Mouse (Mus musculus): ENCODE results near the gene Tbx20. TPM values are rescaled to one million over a fixed set of nuclear protein-coding genes. Genes with fewer than 3 reads are reported as not detected.

The Tbx20 gene
- polyA plus RNA-seq, 1 experiment from 2014 or later, result 111 TPM

DNA sequence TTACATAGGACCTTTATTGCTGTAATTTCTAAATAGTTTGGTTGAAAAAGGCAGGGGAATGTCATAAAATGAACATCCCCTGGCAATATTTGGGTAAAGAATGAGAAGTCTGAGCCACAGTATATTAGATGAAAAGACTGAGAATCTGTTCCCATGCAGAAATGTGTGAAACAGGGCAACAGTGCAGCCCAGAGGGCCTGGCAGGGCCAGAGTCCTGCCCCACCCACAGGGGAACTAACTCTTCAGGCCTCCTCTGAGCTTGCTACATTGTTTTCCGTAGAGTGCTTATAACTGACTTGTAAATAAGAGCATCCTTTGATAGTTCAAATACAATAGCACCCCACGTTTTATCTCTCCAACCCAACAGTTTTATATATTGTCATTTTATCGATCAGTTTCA, 7.0 kb downstream of the Tbx20 start:
- Histone ChIP-seq H3K4me1 (replicated peaks) (peaks cover 21% of the 10 kb centered on the region), H3K9me3 (replicated peaks) (no peaks in the 10 kb centered on the region), H3K9ac (peak overlapping the region; percentile 78), H3K36me3 (peaks cover 67% of the 10 kb centered on the region), H3K27ac (ENCODE audit: poor library complexity, severe bottlenecking) (peak overlapping the region; percentile 83), H3K4me3 (peak overlapping the region; percentile 45), H3K4me2 (peak overlapping the region; percentile 70), H3K27me3 (replicated peaks) (no peaks in the 10 kb centered on the region)
- ATAC-seq (ENCODE audit: insufficient number of reproducible peaks, low FRiP score), result no peak
- 42% methylated on average over 3 of the region's 3 CpGs for WGBS

GRCm38 (mm10) chr9:24765572-24765971, 8.5 kb downstream of the Tbx20 start:
- WGBS, result 50% methylated on average over 4 of the region's 4 CpGs
- H3K36me3 ChIP-seq, result peaks cover 67% of the 10 kb centered on the region
- ATAC-seq (ENCODE audit: insufficient number of reproducible peaks, low FRiP score), result no peak
- H3K27ac ChIP-seq (ENCODE audit: poor library complexity, severe bottlenecking), result peak overlapping the region; percentile 87
- H3K4me2 ChIP-seq, result peak overlapping the region; percentile 47
- peaks cover 28% of the 10 kb centered on the region for H3K4me1 ChIP-seq (replicated peaks)
- H3K9ac ChIP-seq, result peak overlapping the region; percentile 72
- no peaks in the 10 kb centered on the region for H3K9me3 ChIP-seq (replicated peaks)
- H3K4me3 ChIP-seq, result peak overlapping the region; percentile 26
- no peaks in the 10 kb centered on the region for H3K27me3 ChIP-seq (replicated peaks)

DNA sequence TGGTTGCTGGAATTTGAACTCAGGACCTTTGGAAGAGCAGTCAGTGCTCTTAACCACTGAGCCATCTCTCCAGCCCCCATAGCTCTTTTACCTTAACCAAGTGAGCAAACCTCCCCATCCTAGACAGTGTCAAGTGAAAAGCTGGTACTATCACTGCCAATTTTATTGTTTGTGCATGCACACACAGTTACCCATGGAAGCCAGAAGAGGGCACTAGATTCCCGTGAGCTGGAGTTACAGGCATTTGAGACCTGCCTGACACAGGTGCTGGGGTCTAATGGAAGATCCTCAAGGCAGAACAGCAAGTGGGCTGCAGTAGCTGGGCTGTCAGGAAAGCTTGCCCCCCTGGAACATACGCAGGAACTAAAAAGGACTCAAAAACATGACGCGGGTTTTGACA, 13.6 kb downstream of the Tbx20 start:
- no peaks in the 10 kb centered on the region for H3K27me3 ChIP-seq (replicated peaks)
- H3K4me3 ChIP-seq, result no peak overlapping the region
- peak overlapping the region; percentile 34 for H3K4me2 ChIP-seq
- H3K9ac ChIP-seq, result no peak overlapping the region
- no peaks in the 10 kb centered on the region for H3K9me3 ChIP-seq (replicated peaks)
- peaks cover 23% of the 10 kb centered on the region for H3K4me1 ChIP-seq (replicated peaks)
- WGBS, result 53% methylated on average over 4 of the region's 4 CpGs
- no peak for ATAC-seq (ENCODE audit: insufficient number of reproducible peaks, low FRiP score)
- H3K27ac ChIP-seq (ENCODE audit: poor library complexity, severe bottlenecking), result 0 out of 2 replicates have a peak overlapping the region, but pooled peaks have one; percentile 33
- peaks cover 79% of the 10 kb centered on the region for H3K36me3 ChIP-seq

DNA sequence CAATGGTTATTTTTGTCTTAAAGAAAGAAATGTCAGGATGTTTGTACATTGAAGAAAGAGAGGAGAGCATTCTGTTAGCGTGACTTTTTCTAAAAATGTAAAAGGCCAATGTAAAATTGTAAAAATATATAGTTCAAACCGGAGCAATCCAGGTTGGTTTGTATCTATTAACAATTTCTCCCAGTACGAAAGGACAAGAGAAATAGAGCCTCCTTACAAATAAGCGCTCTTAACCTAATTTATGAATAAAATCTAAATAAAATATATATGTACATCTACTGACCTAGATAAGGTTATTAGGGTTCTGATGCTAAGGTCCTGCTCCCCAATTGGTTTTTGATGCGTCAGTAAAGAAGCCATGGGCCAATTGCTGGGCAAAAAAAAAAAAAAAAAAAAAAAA, 29.1 kb downstream of the Tbx20 start:
- no peak overlapping the region for H3K4me2 ChIP-seq
- no peaks in the 10 kb centered on the region for H3K9me3 ChIP-seq (replicated peaks)
- H3K9ac ChIP-seq, result no peak overlapping the region
- H3K27me3 ChIP-seq (replicated peaks), result no peaks in the 10 kb centered on the region
- 91% methylated on average over 5 of the region's 5 CpGs for WGBS
- H3K4me3 ChIP-seq, result no peak overlapping the region
- no peak overlapping the region for H3K27ac ChIP-seq (ENCODE audit: poor library complexity, severe bottlenecking)
- H3K36me3 ChIP-seq, result peaks cover 81% of the 10 kb centered on the region
- peaks cover 19% of the 10 kb centered on the region for H3K4me1 ChIP-seq (replicated peaks)
- no peak for ATAC-seq (ENCODE audit: insufficient number of reproducible peaks, low FRiP score)

DNA sequence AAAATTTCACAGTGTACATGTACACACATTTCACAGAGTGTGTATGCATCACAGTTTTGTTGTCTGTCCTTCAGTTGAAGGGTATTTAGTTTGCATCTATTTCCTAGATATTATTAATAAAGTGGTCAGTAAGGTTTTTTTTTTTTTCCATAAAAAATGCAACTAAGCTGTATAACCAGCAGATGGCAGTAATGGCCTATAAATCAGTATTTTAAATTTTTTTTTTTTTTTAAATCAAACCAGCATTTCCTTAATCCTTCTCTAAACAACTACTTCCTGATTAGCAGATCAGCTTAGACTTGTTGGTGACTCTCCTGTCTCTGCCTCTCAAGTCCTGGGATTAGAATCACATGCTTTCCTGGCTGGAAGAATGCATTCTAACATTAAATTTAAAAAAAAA, 72.9 kb downstream of the Tbx20 start:
- Histone ChIP-seq H3K9ac (no peak overlapping the region), H3K36me3 (no peaks in the 10 kb centered on the region), H3K9me3 (replicated peaks) (peaks cover 5% of the 10 kb centered on the region; the same call in 1 of the 2 replicates), H3K27me3 (replicated peaks) (no peaks in the 10 kb centered on the region), H3K4me3 (no peak overlapping the region), H3K27ac (ENCODE audit: poor library complexity, severe bottlenecking) (no peak overlapping the region), H3K4me2 (no peak overlapping the region), H3K4me1 (replicated peaks) (peaks cover 4% of the 10 kb centered on the region; the same call in 1 of the 2 replicates)
- no peak for ATAC-seq (ENCODE audit: insufficient number of reproducible peaks, low FRiP score)

DNA sequence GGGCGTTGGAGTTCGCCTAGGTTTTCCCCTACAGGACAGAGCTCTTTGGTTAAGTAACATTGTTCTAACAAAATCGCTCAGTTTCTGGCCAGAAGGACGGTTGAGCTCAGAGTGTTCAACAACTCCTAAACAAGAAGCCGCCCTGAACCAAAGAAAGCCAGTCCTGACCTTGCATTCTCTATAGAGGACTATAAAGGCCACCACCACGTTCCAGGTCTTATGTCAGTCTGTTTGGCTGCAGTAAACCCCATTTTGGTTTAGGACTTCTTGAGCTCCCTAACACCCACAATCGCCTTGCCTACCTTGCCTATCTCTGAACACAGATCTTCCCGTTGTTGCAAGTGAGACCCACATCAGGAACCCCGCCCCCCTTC, 77.7 kb downstream of the Tbx20 start:
- 15% methylated on average over 9 of the region's 9 CpGs for WGBS
- peak overlapping the region; percentile 56 for H3K4me3 ChIP-seq
- H3K9me3 ChIP-seq (replicated peaks), result peaks cover 3% of the 10 kb centered on the region; the same call in 1 of the 2 replicates
- no peaks in the 10 kb centered on the region for H3K36me3 ChIP-seq
- no peak for ATAC-seq (ENCODE audit: insufficient number of reproducible peaks, low FRiP score)
- H3K9ac ChIP-seq, result peak overlapping the region; percentile 65; the same call in 1 of the 2 replicates
- H3K4me2 ChIP-seq, result peak overlapping the region; percentile 90
- H3K27ac ChIP-seq (ENCODE audit: poor library complexity, severe bottlenecking), result no peak overlapping the region
- peaks cover 9% of the 10 kb centered on the region; the same call in 1 of the 2 replicates for H3K4me1 ChIP-seq (replicated peaks)
- no peaks in the 10 kb centered on the region; the same call in 1 of the 2 replicates for H3K27me3 ChIP-seq (replicated peaks)

DNA sequence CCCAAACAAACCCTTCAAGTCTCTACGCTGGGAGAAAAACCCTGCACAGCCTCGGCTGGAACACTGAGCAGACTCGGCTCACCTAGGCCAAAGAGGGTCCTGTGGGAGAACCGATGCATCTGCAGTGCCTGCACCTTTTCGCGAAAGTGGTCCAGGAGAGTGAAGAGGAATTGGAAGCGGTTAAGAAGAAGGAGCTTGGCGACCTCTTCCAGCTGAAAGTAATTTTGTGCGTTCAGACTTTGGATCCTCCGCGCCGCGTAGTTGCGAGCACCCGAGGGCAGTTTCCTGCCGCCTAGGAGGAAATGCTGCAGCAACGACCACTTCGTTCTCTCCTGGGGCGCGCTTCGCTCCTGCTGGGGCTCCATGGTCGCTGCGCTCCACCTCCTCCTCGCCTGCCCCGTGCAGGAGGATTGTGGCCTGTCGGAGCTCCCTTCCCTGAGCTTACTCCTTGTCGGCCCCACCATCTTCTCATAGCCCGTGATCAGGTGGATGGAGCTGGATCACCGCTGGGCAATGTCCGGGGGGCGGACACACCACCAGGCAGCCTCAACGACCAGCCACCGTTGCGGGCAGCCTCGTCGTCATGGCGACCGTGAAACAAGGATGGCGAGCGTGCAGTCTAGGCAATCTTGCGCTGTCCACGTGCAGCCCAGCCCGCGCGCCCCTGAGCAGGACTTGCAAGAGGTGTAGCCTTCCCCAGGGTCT, 78.3 kb downstream of the Tbx20 start, which contains the start of gene Dpy19l2:
Dpy19l2 (minus strand) TSS at position 594 of the 705 bp plus-strand sequence.
- Histone ChIP-seq H3K27me3 (replicated peaks) (no peaks in the 10 kb centered on the region; the same call in 1 of the 2 replicates), H3K27ac (ENCODE audit: poor library complexity, severe bottlenecking) (no peak within 1 kb of the TSS), H3K4me1 (replicated peaks) (peaks cover 9% of the 10 kb centered on the region; the same call in 1 of the 2 replicates), H3K9me3 (replicated peaks) (peaks cover 3% of the 10 kb centered on the region; the same call in 1 of the 2 replicates), H3K9ac (peak within 1 kb of the TSS; percentile 65), H3K4me3 (peak within 1 kb of the TSS; percentile 56), H3K4me2 (peak within 1 kb of the TSS; percentile 90), H3K36me3 (no peaks in the 10 kb centered on the region)
- under 1% methylated on average over 45 of the region's 45 CpGs for WGBS
- ATAC-seq (ENCODE audit: insufficient number of reproducible peaks, low FRiP score), result peak; percentile 74; the same call in 1 of the 2 replicates

Other genes with a start within 250 kb of the Tbx20 start
- gene Cypt4, start 149.1 kb downstream of the Tbx20 start, polyA plus RNA-seq (2016; fragmentation: Nextera tagmentation; extraction: Ambion mirVana), result not detected in 2 replicates
- 0.30 and 0.41 TPM in 2 replicates for gene Dpy19l2, start 78.0 kb downstream of the Tbx20 start, polyA plus RNA-seq (2016; fragmentation: Nextera tagmentation; extraction: Ambion mirVana)